Mouse (Mus musculus) layer of hippocampus, adult 2 months (tissue): ENCODE measurements around the gene Ldlrad3. TPM values are rescaled to one million over a fixed set of nuclear protein-coding genes. Genes with fewer than 3 reads are reported as not detected.

ENCODE experiments used
- DNase-seq, 2 experiments: peaks; one replicate each; pipeline ENCODE4 v3.0.0; 2022; ENCODE audit warnings: low spot score in 2 of 2
- H3K27ac ChIP-seq: fragments of 200-600 bp; 2 replicates; pipeline ENCODE4 v1.8.1; 2022
- H3K4me3 ChIP-seq: fragments of 200-600 bp; 2 replicates; pipeline ENCODE4 v1.8.1; 2022; ENCODE audit warnings: mild to moderate bottlenecking
- CTCF ChIP-seq: fragments of 200-600 bp; conservative IDR thresholded peaks from 2 replicates; pipeline ENCODE4 v1.8.1; 2022; ENCODE audit warnings: antibody characterized with exemption, mild to moderate bottlenecking, moderate library complexity
- total RNA-seq, 2 experiments: library from RNA; stranded (reverse); gene quantifications; 2 replicates each; pipeline ENCODE4 v1.2.3; 2021

The Ldlrad3 gene
- total RNA-seq, 2 experiments from 2014 or later = 9.3 to 11.2 TPM

DNA sequence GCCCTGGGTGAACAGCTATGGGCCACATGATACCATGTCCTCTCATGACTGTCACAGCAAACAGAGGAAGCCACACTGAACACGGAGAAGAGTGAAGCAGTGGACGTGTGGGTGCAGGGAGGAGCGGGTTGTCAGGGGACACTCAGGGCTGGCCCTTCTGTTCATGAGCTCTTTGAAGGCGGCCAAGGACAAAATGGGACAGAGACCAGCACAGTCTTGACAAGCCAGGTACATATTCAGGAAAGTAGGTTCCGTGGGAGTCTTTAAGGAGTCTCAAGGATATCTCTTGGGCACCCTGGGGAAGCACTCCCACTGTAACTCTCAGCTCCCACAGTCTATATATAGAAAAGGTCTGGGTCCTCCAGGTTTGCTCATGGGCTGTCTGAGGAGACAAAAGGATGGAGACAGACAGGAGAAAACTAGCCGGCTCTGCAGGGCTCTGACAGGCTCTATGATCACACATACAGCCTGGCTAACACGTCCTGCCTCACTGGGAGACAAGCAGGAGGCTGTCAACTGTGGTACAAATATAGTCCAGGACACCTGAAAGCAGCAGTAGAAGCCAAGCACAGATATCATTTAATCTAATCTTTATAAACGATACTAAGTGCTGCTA is 121.3 kb downstream of the Ldlrad3 start:
- Histone ChIP-seq H3K4me3 (no peak overlapping the region), H3K27ac (no peak overlapping the region)
- TF ChIP-seq CTCF = no peak
- DNase-seq = no peak

- no peak for DNase-seq
- Histone ChIP-seq H3K4me3 (no peak overlapping the region), H3K27ac (no peak overlapping the region)
- TF ChIP-seq CTCF = no peak
Observed at GRCm38 (mm10) chr2:102063906-102064505, 122.2 kb downstream of the Ldlrad3 start.

GRCm38 (mm10) chr2:102062861-102063468 is 123.2 kb downstream of the Ldlrad3 start:
- DNase-seq = no peak
- no peak overlapping the region for H3K4me3 ChIP-seq
- peak overlapping the region; percentile 84; the same call in 1 of the 2 replicates for H3K27ac ChIP-seq
- TF ChIP-seq CTCF = no peak

DNA sequence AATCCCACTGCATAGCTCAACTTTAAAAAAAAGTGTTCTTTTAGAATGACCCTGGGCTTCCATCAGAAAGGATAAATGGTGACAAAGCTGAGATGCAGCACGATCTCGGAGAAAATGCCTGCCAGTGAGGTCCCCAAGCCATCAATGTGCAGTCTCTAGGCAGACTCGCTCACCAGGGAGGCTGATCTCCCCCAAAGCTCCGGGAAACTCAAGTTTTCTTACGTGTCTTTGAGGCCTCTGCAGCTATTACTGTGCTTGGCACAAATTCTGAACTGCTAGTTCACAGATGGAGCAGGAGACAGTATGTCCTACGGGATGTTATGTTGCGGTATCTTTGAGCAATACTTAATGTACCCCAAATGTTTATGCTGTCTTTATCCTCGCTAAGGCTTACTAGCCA is 124.3 kb downstream of the Ldlrad3 start:
- Histone ChIP-seq H3K4me3 (no peak overlapping the region), H3K27ac (peak overlapping the region; percentile 84)
- no peak for TF ChIP-seq CTCF
- peak; percentile 21 to 31 for DNase-seq

GRCm38 (mm10) chr2:102057746-102058145 is 128.4 kb downstream of the Ldlrad3 start:
- Histone ChIP-seq H3K4me3 (no peak overlapping the region), H3K27ac (peak overlapping the region; percentile 83)
- no peak for DNase-seq
- TF ChIP-seq CTCF = no peak

GRCm38 (mm10) chr2:102057029-102057685 is 129.0 kb downstream of the Ldlrad3 start:
- peak; percentile 39 to 68 for DNase-seq
- Histone ChIP-seq H3K4me3 (no peak overlapping the region), H3K27ac (peak overlapping the region; percentile 83)
- TF ChIP-seq CTCF = no peak

- Histone ChIP-seq H3K4me3 (no peak overlapping the region), H3K27ac (peak overlapping the region; percentile 83)
- no peak for DNase-seq
- TF ChIP-seq CTCF = no peak
Observed at GRCm38 (mm10) chr2:102056144-102056543, 130.0 kb downstream of the Ldlrad3 start.

DNA sequence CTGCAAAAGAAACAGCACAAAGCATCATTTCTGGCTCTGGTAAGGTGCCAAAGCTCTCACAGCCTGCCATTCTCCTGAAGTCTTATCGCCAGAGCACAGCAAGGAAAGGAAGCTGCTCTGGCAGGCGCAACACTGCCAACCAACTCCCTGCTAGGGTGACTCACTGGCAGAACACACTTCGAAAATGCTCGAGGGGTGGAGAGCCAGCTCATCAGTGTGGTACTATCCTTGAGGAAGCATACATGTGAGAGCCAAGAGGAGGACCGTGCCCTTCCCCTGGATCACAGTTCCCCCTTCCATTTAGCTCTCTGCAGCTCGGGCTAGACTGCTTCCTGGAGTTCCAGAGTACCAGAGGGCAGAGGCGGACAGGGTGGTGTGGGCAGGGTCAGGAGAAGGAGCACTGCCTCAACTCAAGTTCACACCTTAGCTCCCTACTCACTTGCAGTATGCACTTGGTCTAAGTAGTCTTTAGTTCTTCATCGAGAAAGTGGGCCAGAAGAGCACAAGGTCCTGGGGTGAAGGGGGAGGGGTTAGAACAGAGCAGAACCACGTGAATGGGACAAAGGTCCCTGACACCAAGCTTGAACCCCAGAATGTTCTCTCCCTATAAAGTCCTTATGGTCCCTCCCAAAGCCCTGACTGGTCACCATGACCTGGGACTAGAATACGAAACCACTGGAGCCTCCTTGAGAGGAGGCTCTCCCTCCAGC is 133.1 kb downstream of the Ldlrad3 start:
- H3K4me3 ChIP-seq = no peak overlapping the region

GRCm38 (mm10) chr2:102052353-102052752 is 133.8 kb downstream of the Ldlrad3 start:
- no peak for DNase-seq
- no peak for TF ChIP-seq CTCF
- Histone ChIP-seq H3K4me3 (no peak overlapping the region), H3K27ac (peak overlapping the region; percentile 80)

More for the DNA sequence above, 133.1 kb downstream of the Ldlrad3 start:
- peak overlapping the region; percentile 77 for H3K27ac ChIP-seq
- TF ChIP-seq CTCF = no peak
- peak; percentile 50 to 80 for DNase-seq

GRCm38 (mm10) chr2:102049866-102050550 is 136.2 kb downstream of the Ldlrad3 start:
- Histone ChIP-seq H3K27ac (peak overlapping the region; percentile 81), H3K4me3 (no peak overlapping the region)
- no peak for DNase-seq
- TF ChIP-seq CTCF = no peak

GRCm38 (mm10) chr2:102048296-102049175 is 137.6 kb downstream of the Ldlrad3 start:
- TF ChIP-seq CTCF = no peak
- Histone ChIP-seq H3K4me3 (no peak overlapping the region), H3K27ac (0 out of 2 replicates have a peak overlapping the region, but pooled peaks have one; percentile 81)
- no peak for DNase-seq
